Mouse (Mus musculus) spleen, postnatal 0 days (tissue): Measurements from ENCODE around the gene Otud1. TPM values are rescaled to one million over a fixed set of nuclear protein-coding genes. Genes with fewer than 3 reads are reported as not detected.

Experiments used
- polyA plus RNA-seq: library from polyadenylated mRNA; unstranded; fragments of >200 nt; fragmentation: Nextera tagmentation; extraction: Ambion mirVana; gene quantifications from 2 replicates; pipeline ENCODE4 v1.2.1, GENCODE M21; 2015

The Otud1 gene
- polyA plus RNA-seq = 3.2 and 3.5 TPM in 2 replicates

DNA sequence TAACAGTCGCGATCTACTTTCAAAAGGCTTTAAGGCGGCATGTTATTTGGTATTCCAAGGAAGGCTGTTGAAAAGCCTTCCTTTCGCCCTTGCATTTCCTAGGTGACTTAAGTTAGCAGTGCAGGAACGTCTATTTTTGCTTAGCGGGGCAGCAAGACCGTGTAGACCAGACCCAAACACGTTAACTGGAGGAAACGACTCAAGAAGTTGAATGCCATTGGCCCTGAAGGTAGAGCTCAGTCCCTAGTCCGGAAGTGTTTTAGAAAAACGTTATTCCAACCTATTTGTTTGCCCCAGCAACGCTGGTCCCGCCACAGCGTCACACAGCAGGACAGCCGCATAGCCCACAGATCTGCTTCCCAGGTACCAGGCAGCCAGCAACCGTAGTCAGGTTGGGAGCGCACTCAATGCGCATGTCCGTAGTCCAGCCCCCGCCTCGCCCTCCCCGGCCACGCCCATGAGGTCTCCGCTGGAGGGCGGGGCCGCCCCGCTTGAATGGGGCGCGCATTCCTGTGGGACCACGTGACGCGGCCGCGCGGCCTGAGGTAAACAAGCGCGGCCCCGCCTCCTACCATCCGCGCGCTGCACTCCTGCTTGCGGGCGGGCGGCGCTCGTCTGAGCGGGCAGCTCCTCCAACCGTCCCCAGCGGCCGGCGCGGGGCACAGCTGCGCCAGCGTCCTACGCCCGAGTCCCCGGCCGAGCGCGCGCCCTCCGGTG is at the start of gene Otud1:
TSS of gene Otud1 (plus strand) at position 595 of the 717 bp plus-strand sequence.

Other genes with a start within 250 kb of the Otud1 start
- gene Ptf1a, start 212.1 kb upstream of the Otud1 start, polyA plus RNA-seq = 0.18 TPM in 1 of 2 replicates, not detected in the other
- not detected in 2 replicates for gene 4921504E06Rik, start 103.8 kb upstream of the Otud1 start, polyA plus RNA-seq